26 mouse cellular contexts compared by ENCODE assay signal in genomic region chr14:54788231-54788630, GRCm38 (mm10). TPM values are rescaled to one million over a fixed set of nuclear protein-coding genes. Genes with fewer than 3 reads are reported as not detected.
DNase-seq lines count a peak whose midpoint lies in the region; ATAC-seq and TF ChIP-seq lines count a peak whose summit lies in the region.
"Had no signal": no experiment of that assay in that cellular context is flagged by ENCODE, and none has a peak within 500 bp of the region (broad histone marks: within the 10 kb centered on the region; RNA-seq: fewer than 3 reads in every experiment).

No protein-coding gene starts in this region.

- H3K27ac ChIP-seq in liver, embryonic 12.5 days = no peak overlapping the region
- H3K27ac ChIP-seq in liver, postnatal 0 days (ENCODE audit: low read depth) = no peak overlapping the region
- no peak overlapping the region for H3K27ac ChIP-seq in liver, embryonic 16.5 days (ENCODE audit: low read length)
- H3K27ac ChIP-seq in stomach, postnatal 0 days (replicated peaks) = no peak overlapping the region
- H3K27ac ChIP-seq in heart, embryonic 12.5 days (ENCODE audit: poor library complexity, severe bottlenecking) = no peak overlapping the region
- no peak overlapping the region for H3K27ac ChIP-seq in cerebellum, adult 2 months (ENCODE audit: insufficient read depth, low read length)
- H3K27ac ChIP-seq: embryonic facial prominence, embryonic 15.5 days; heart, adult 2 months; hindbrain, embryonic 10.5 days; hindbrain, embryonic 14.5 days had no signal

- TF ChIP-seq EP300 in liver, postnatal 0 days (IDR thresholded peaks at IDR 0.05; ENCODE audit: low read depth) = no peak
- no peak for TF ChIP-seq EP300 in stomach, postnatal 0 days (optimal IDR thresholded peaks at IDR 0.05)

- peaks cover 13% of the 10 kb centered on the region; the same call in 1 of the 2 replicates for H3K4me1 ChIP-seq in liver, embryonic 12.5 days
- H3K4me1 ChIP-seq in liver, postnatal 0 days (ENCODE audit: insufficient read depth) = peaks cover 2% of the 10 kb centered on the region; the same call in 1 of the 2 replicates
- no peaks in the 10 kb centered on the region for H3K4me1 ChIP-seq in liver, embryonic 16.5 days (ENCODE audit: control insufficient read depth, low read depth, low read length)
- H3K4me1 ChIP-seq in stomach, postnatal 0 days (replicated peaks; ENCODE audit: control insufficient read depth, insufficient read depth) = no peaks in the 10 kb centered on the region
- peaks cover 7% of the 10 kb centered on the region for H3K4me1 ChIP-seq in heart, embryonic 12.5 days (replicated peaks)
- no peaks in the 10 kb centered on the region for H3K4me1 ChIP-seq in cerebellum, adult 2 months (ENCODE audit: control insufficient read depth, insufficient read depth, low read length)
- H3K4me1 ChIP-seq: hindbrain, embryonic 10.5 days had no signal

- TF ChIP-seq CTCF in liver, postnatal 0 days (IDR thresholded peaks at IDR 0.05; ENCODE audit: low read depth) = no peak
- TF ChIP-seq CTCF in stomach, postnatal 0 days (IDR thresholded peaks at IDR 0.05; ENCODE audit: low read depth) = no peak
- no peak for TF ChIP-seq CTCF in cerebellum, adult 2 months (IDR thresholded peaks at IDR 0.05; ENCODE audit: borderline replicate concordance, insufficient read depth, low read depth, low read length)

- H3K4me3 ChIP-seq in liver, embryonic 12.5 days = no peak overlapping the region
- no peak overlapping the region for H3K4me3 ChIP-seq in liver, postnatal 0 days (ENCODE audit: low read depth, low read length)
- H3K4me3 ChIP-seq in liver, embryonic 16.5 days (ENCODE audit: low read depth, low read length) = no peak overlapping the region
- no peak overlapping the region for H3K4me3 ChIP-seq in stomach, postnatal 0 days (ENCODE audit: low read depth, low read length)
- no peak overlapping the region for H3K4me3 ChIP-seq in heart, embryonic 12.5 days
- no peak overlapping the region for H3K4me3 ChIP-seq in cerebellum, adult 2 months (replicated peaks; ENCODE audit: insufficient read depth, low read depth, low read length)
- H3K4me3 ChIP-seq: embryonic facial prominence, embryonic 15.5 days; heart, adult 2 months; hindbrain, embryonic 10.5 days had no signal

- WGBS in liver, embryonic 12.5 days (ENCODE audit: insufficient replicate concordance) = 22% methylated on average over 5 of the region's 5 CpGs
- 56% methylated on average over 5 of the region's 5 CpGs for WGBS in liver, postnatal 0 days (ENCODE audit: insufficient replicate concordance)
- WGBS in liver, embryonic 16.5 days (ENCODE audit: insufficient replicate concordance) = 38% methylated on average over 5 of the region's 5 CpGs
- WGBS in stomach, postnatal 0 days = 90% methylated on average over 5 of the region's 5 CpGs
- WGBS in heart, embryonic 12.5 days = 85% methylated on average over 5 of the region's 5 CpGs
- 98% methylated on average over 5 of the region's 5 CpGs for WGBS in cerebellum, adult 2 months

- DNase-seq in liver, postnatal 0 days = no peak
- DNase-seq in spleen, adult 12 weeks (ENCODE audit: low spot score) = no peak
- no peak for DNase-seq in stomach, postnatal 0 days (ENCODE audit: low spot score)
- no peak for DNase-seq in cerebellum, adult 2 months
- DNase-seq: adrenal gland, postnatal 25 days; cerebellum, adult 18-20 months; cerebellum, postnatal 10 days; embryo, embryonic 11 days; gastrocnemius, postnatal 10 days; heart, adult 2 months had no signal

- H3K9ac ChIP-seq in liver, embryonic 12.5 days = no peak overlapping the region
- H3K9ac ChIP-seq in liver, postnatal 0 days (replicated peaks) = no peak overlapping the region
- no peak overlapping the region for H3K9ac ChIP-seq in liver, embryonic 16.5 days (ENCODE audit: low read depth, low read length)
- H3K9ac ChIP-seq in stomach, postnatal 0 days (ENCODE audit: low read length) = no peak overlapping the region
- H3K9ac ChIP-seq in heart, embryonic 12.5 days = no peak overlapping the region
- H3K9ac ChIP-seq: embryonic facial prominence, embryonic 15.5 days; hindbrain, embryonic 14.5 days had no signal

- peak; percentile 70 for ATAC-seq in liver, embryonic 12.5 days
- no peak for ATAC-seq in liver, postnatal 0 days
- ATAC-seq in erythroblast, adult 5-6 weeks (replicated peaks; ENCODE audit: low FRiP score, poor library complexity, severe bottlenecking) = 0 out of 2 replicates have a peak, but pooled peaks have one; percentile 17
- ATAC-seq in liver, embryonic 16.5 days (ENCODE audit: low read depth) = peak; percentile 37; the same call in 1 of the 2 replicates
- ATAC-seq in stomach, postnatal 0 days (ENCODE audit: low FRiP score, low TSS enrichment) = no peak
- ATAC-seq in heart, embryonic 12.5 days (ENCODE audit: insufficient number of reproducible peaks, low FRiP score) = no peak
- ATAC-seq: forebrain, embryonic 16.5 days had no signal

- H3K27me3 ChIP-seq in liver, embryonic 12.5 days (replicated peaks) = peaks cover 13% of the 10 kb centered on the region
- peaks cover 5% of the 10 kb centered on the region for H3K27me3 ChIP-seq in liver, postnatal 0 days (ENCODE audit: insufficient read depth, low read length)
- H3K27me3 ChIP-seq in liver, embryonic 16.5 days (ENCODE audit: control insufficient read depth, insufficient read depth, low read depth, low read length) = no peaks in the 10 kb centered on the region
- no peaks in the 10 kb centered on the region for H3K27me3 ChIP-seq in stomach, postnatal 0 days (ENCODE audit: control insufficient read depth, insufficient read depth, low read length)
- H3K27me3 ChIP-seq in heart, embryonic 12.5 days (replicated peaks) = no peaks in the 10 kb centered on the region
- no peaks in the 10 kb centered on the region for H3K27me3 ChIP-seq in cerebellum, adult 2 months (ENCODE audit: control insufficient read depth, insufficient read depth, low read length)
- H3K27me3 ChIP-seq: embryonic facial prominence, embryonic 15.5 days had no signal

- TF ChIP-seq POLR2A in cerebellum, adult 2 months (IDR thresholded peaks at IDR 0.05; ENCODE audit: borderline replicate concordance, insufficient read depth, low read length) = no peak

- H3K4me2 ChIP-seq in liver, embryonic 12.5 days = no peak overlapping the region
- H3K4me2 ChIP-seq in liver, postnatal 0 days (ENCODE audit: low read depth, low read length) = no peak overlapping the region
- H3K4me2 ChIP-seq in liver, embryonic 16.5 days (ENCODE audit: low read depth, low read length) = no peak overlapping the region
- no peak overlapping the region for H3K4me2 ChIP-seq in stomach, postnatal 0 days (replicated peaks; ENCODE audit: low read depth)
- H3K4me2 ChIP-seq in heart, embryonic 12.5 days = no peak overlapping the region
- H3K4me2 ChIP-seq: embryonic facial prominence, embryonic 15.5 days; heart, embryonic 11.5 days; hindbrain, embryonic 14.5 days had no signal

- no peaks in the 10 kb centered on the region for H3K36me3 ChIP-seq in liver, embryonic 12.5 days
- H3K36me3 ChIP-seq in liver, postnatal 0 days (replicated peaks; ENCODE audit: insufficient read depth, low read length) = no peaks in the 10 kb centered on the region
- no peaks in the 10 kb centered on the region for H3K36me3 ChIP-seq in liver, embryonic 16.5 days (ENCODE audit: control insufficient read depth, insufficient read depth)
- H3K36me3 ChIP-seq in stomach, postnatal 0 days (ENCODE audit: control insufficient read depth, insufficient read depth, low read length) = no peaks in the 10 kb centered on the region
- no peaks in the 10 kb centered on the region for H3K36me3 ChIP-seq in heart, embryonic 12.5 days
- H3K36me3 ChIP-seq: embryonic facial prominence, embryonic 15.5 days; hindbrain, embryonic 10.5 days had no signal

- H3K9me3 ChIP-seq in liver, embryonic 12.5 days (replicated peaks) = no peaks in the 10 kb centered on the region
- no peaks in the 10 kb centered on the region for H3K9me3 ChIP-seq in liver, postnatal 0 days (ENCODE audit: low read length)
- H3K9me3 ChIP-seq in liver, embryonic 16.5 days (replicated peaks; ENCODE audit: control insufficient read depth, low read length) = no peaks in the 10 kb centered on the region; the same call in 1 of the 2 replicates
- no peaks in the 10 kb centered on the region for H3K9me3 ChIP-seq in stomach, postnatal 0 days (ENCODE audit: control insufficient read depth, low read length)
- H3K9me3 ChIP-seq in heart, embryonic 12.5 days (replicated peaks) = 0 out of 2 replicates have a peak, but pooled peaks cover 3% of the 10 kb centered on the region
- H3K9me3 ChIP-seq: embryonic facial prominence, embryonic 15.5 days; hindbrain, embryonic 10.5 days had no signal

RNA-seq across cellular contexts. Expression of gene Slc7a8, which starts 6.5 kb away (rescaled TPM):
- polyA plus RNA-seq in liver, embryonic 12.5 days (2016; fragmentation: Nextera tagmentation; extraction: Ambion mirVana) = 2.8 and 3.4 TPM in 2 replicates
- 2.2 and 2.8 TPM in 2 replicates for polyA plus RNA-seq in liver, postnatal 0 days (2015; fragmentation: Nextera tagmentation; extraction: Ambion mirVana)
- 7.7 and 10.8 TPM in 2 replicates for total RNA-seq in erythroblast, adult 5-6 weeks (2015; ENCODE audit: low replicate concordance)
- total RNA-seq in erythroblast, adult 5-6 weeks (2017; ENCODE audit: low replicate concordance) = 1.4 and 1.8 TPM in 2 replicates
- 3.0 and 4.9 TPM in 2 replicates for polyA plus RNA-seq in liver, embryonic 16.5 days (2015; fragmentation: Nextera tagmentation; extraction: Ambion mirVana)
- polyA plus RNA-seq in stomach, postnatal 0 days (2015; fragmentation: Nextera tagmentation; extraction: Ambion mirVana) = 3.1 and 4.2 TPM in 2 replicates
- 4.4 and 4.7 TPM in 2 replicates for polyA plus RNA-seq in heart, embryonic 12.5 days (2016; fragmentation: Nextera tagmentation; extraction: Ambion mirVana)
- 37.1 and 41.6 TPM in 2 replicates for polyA plus RNA-seq in cerebellum, adult 2 months (2012; rRNA removed)

RNA-seq across cellular contexts. Expression of gene Rnf212b, which starts 25.7 kb away (rescaled TPM):
- polyA plus RNA-seq in liver, embryonic 12.5 days (2016; fragmentation: Nextera tagmentation; extraction: Ambion mirVana) = not detected in 2 replicates
- polyA plus RNA-seq in liver, postnatal 0 days (2015; fragmentation: Nextera tagmentation; extraction: Ambion mirVana) = not detected in 2 replicates
- total RNA-seq in erythroblast, adult 5-6 weeks (2015; ENCODE audit: low replicate concordance) = not detected in 2 replicates
- total RNA-seq in erythroblast, adult 5-6 weeks (2017; ENCODE audit: low replicate concordance) = 1.0 TPM in 1 of 2 replicates, not detected in the other
- polyA plus RNA-seq in liver, embryonic 16.5 days (2015; fragmentation: Nextera tagmentation; extraction: Ambion mirVana) = not detected in 2 replicates
- not detected in 2 replicates for polyA plus RNA-seq in stomach, postnatal 0 days (2015; fragmentation: Nextera tagmentation; extraction: Ambion mirVana)
- not detected in 2 replicates for polyA plus RNA-seq in heart, embryonic 12.5 days (2016; fragmentation: Nextera tagmentation; extraction: Ambion mirVana)
- not detected in 2 replicates for polyA plus RNA-seq in cerebellum, adult 2 months (2012; rRNA removed)
- total RNA-seq: CH12.LX; gastrocnemius, postnatal 10 days; gastrocnemius, postnatal 4 days; heart, adult 2 months; heart, postnatal 25 days had no signal
- polyA plus RNA-seq: embryonic facial prominence, embryonic 11.5 days; embryonic facial prominence, embryonic 15.5 days; forebrain, embryonic 11.5 days; forebrain, embryonic 16.5 days; frontal cortex, adult 2 months; heart, embryonic 11.5 days; heart, embryonic 16.5 days; hindbrain, embryonic 10.5 days; hindbrain, embryonic 14.5 days had no signal

Comparison
In these comparisons a context has a peak if more than half of its experiments do, and no peak if none do; other contexts are left out.
1. ATAC-seq: peak in liver, embryonic 12.5 days (single experiment), erythroblast, adult 5-6 weeks (single experiment) and liver, embryonic 16.5 days (single experiment); none in liver, postnatal 0 days (single experiment), stomach, postnatal 0 days (single experiment) and heart, embryonic 12.5 days (single experiment).